Mouse (Mus musculus): Measurements from ENCODE around the gene Uggt1. TPM values are rescaled to one million over a fixed set of nuclear protein-coding genes. Genes with fewer than 3 reads are reported as not detected.
A peak's percentile ranks its signal among the peaks of the same experiment; 100 is the strongest.

Gene Uggt1
- polyA plus RNA-seq, 1 experiment from 2014 or later = 75.9 TPM

GRCm38 (mm10) chr1:36145050-36145449 is 99.5 kb downstream of the Uggt1 start:
- H3K27me3 ChIP-seq (ENCODE audit: control insufficient read depth, insufficient read depth, low read length) = no peaks in the 10 kb centered on the region
- ATAC-seq (ENCODE audit: insufficient number of reproducible peaks, low FRiP score, low TSS enrichment, low read depth) (no peak), DNase-seq (ENCODE audit: low spot score) (peak; percentile 57)
- H3K27ac ChIP-seq (replicated peaks; ENCODE audit: low read depth, low read length) = no peak overlapping the region
- 46% methylated on average over 1 of the region's 1 CpGs for WGBS
- H3K9ac ChIP-seq (ENCODE audit: low read length) = no peak overlapping the region
- H3K36me3 ChIP-seq (ENCODE audit: control insufficient read depth, insufficient read depth, low read length) = peaks cover 9% of the 10 kb centered on the region; the same call in 1 of the 2 replicates
- H3K9me3 ChIP-seq (ENCODE audit: control insufficient read depth, low read length) = no peaks in the 10 kb centered on the region
- no peak overlapping the region for H3K4me3 ChIP-seq (ENCODE audit: low read depth, low read length)
- no peak overlapping the region for H3K4me2 ChIP-seq (ENCODE audit: low read depth, severe bottlenecking)
- no peaks in the 10 kb centered on the region for H3K4me1 ChIP-seq (ENCODE audit: control insufficient read depth, insufficient read depth, low read length)

DNA sequence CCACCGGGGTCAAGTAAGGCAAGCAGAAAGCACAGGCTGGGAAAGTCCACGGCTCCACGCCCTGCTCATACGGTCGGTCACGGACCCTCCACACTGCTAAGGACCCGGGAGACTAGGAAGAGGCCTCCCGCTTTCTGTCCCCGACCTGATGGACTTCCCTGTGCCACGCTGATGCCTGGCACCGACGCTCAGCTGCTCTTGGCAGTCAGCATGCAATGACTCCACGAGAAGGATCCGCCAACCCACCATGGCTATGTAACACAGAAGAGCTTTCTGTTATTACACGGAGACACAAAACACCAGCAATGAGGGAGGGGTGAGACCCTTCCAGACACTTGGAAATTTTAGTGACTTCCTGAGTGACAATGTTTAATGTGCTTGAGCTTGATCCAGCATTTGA is 104.2 kb downstream of the Uggt1 start:
- H3K36me3 ChIP-seq (ENCODE audit: control insufficient read depth, insufficient read depth, low read length) = 0 out of 2 replicates have a peak, but pooled peaks cover 5% of the 10 kb centered on the region
- H3K4me1 ChIP-seq (ENCODE audit: control insufficient read depth, insufficient read depth, low read length) = no peaks in the 10 kb centered on the region
- no peaks in the 10 kb centered on the region for H3K9me3 ChIP-seq (ENCODE audit: control insufficient read depth, low read length)
- no peak overlapping the region for H3K4me2 ChIP-seq (ENCODE audit: low read depth, severe bottlenecking)
- 93% methylated on average over 15 of the region's 15 CpGs for WGBS
- H3K27ac ChIP-seq (replicated peaks; ENCODE audit: low read depth, low read length) = no peak overlapping the region
- no peaks in the 10 kb centered on the region for H3K27me3 ChIP-seq (ENCODE audit: control insufficient read depth, insufficient read depth, low read length)
- H3K9ac ChIP-seq (ENCODE audit: low read length) = no peak overlapping the region
- no peak overlapping the region for H3K4me3 ChIP-seq (ENCODE audit: low read depth, low read length)
- no peak for ATAC-seq (ENCODE audit: insufficient number of reproducible peaks, low FRiP score, low TSS enrichment, low read depth)
- no peak for DNase-seq (ENCODE audit: low spot score)

- no peaks in the 10 kb centered on the region for H3K9me3 ChIP-seq (ENCODE audit: control insufficient read depth, low read length)
- H3K4me3 ChIP-seq (ENCODE audit: low read depth, low read length) = no peak overlapping the region
- ATAC-seq (ENCODE audit: insufficient number of reproducible peaks, low FRiP score, low TSS enrichment, low read depth) (no peak), DNase-seq (ENCODE audit: low spot score) (peak; percentile 86)
- WGBS = 1% methylated on average over 3 of the region's 3 CpGs
- no peak overlapping the region for H3K4me2 ChIP-seq (ENCODE audit: low read depth, severe bottlenecking)
- no peak overlapping the region for H3K9ac ChIP-seq (ENCODE audit: low read length)
- no peaks in the 10 kb centered on the region for H3K4me1 ChIP-seq (ENCODE audit: control insufficient read depth, insufficient read depth, low read length)
- no peaks in the 10 kb centered on the region for H3K36me3 ChIP-seq (ENCODE audit: control insufficient read depth, insufficient read depth, low read length)
- no peaks in the 10 kb centered on the region for H3K27me3 ChIP-seq (ENCODE audit: control insufficient read depth, insufficient read depth, low read length)
- no peak overlapping the region for H3K27ac ChIP-seq (replicated peaks; ENCODE audit: low read depth, low read length)
Measured at GRCm38 (mm10) chr1:36134584-36134983, 109.9 kb downstream of the Uggt1 start.

DNA sequence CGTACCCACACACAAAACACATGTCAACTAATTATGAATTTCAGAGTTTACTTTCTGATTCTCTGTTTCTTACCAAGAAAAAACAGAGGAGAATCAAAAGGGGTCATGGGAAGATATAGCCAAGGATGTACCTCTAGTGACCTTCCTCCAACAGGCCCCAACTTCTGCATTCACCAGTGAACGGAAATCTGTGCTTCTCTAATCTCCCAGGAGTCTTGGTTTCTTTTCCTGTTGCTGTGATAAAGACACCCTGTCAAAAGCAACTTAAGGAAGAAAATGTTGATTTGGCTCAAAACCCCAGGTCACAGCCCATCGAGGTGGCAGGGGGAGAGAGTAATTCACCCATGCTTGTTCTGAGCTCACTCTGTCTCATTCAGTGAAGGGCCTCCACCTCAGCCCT is 110.9 kb downstream of the Uggt1 start:
- WGBS = 84% methylated on average over 3 of the region's 3 CpGs
- Histone ChIP-seq H3K36me3 (ENCODE audit: control insufficient read depth, insufficient read depth, low read length) (no peaks in the 10 kb centered on the region), H3K4me1 (ENCODE audit: control insufficient read depth, insufficient read depth, low read length) (no peaks in the 10 kb centered on the region; the same call in 1 of the 2 replicates), H3K4me2 (ENCODE audit: low read depth, severe bottlenecking) (no peak overlapping the region), H3K27me3 (ENCODE audit: control insufficient read depth, insufficient read depth, low read length) (no peaks in the 10 kb centered on the region), H3K9me3 (ENCODE audit: control insufficient read depth, low read length) (no peaks in the 10 kb centered on the region), H3K27ac (replicated peaks; ENCODE audit: low read depth, low read length) (no peak overlapping the region), H3K4me3 (ENCODE audit: low read depth, low read length) (no peak overlapping the region), H3K9ac (ENCODE audit: low read length) (no peak overlapping the region)
- DNase-seq (ENCODE audit: low spot score) (no peak), ATAC-seq (ENCODE audit: insufficient number of reproducible peaks, low FRiP score, low TSS enrichment, low read depth) (no peak)

GRCm38 (mm10) chr1:36133041-36133440 is 111.5 kb downstream of the Uggt1 start:
- H3K27ac ChIP-seq (replicated peaks; ENCODE audit: low read depth, low read length) = no peak overlapping the region
- H3K27me3 ChIP-seq (ENCODE audit: control insufficient read depth, insufficient read depth, low read length) = no peaks in the 10 kb centered on the region
- 81% methylated on average over 8 of the region's 8 CpGs for WGBS
- no peak overlapping the region for H3K9ac ChIP-seq (ENCODE audit: low read length)
- peaks cover 3% of the 10 kb centered on the region; the same call in 1 of the 2 replicates for H3K4me1 ChIP-seq (ENCODE audit: control insufficient read depth, insufficient read depth, low read length)
- H3K36me3 ChIP-seq (ENCODE audit: control insufficient read depth, insufficient read depth, low read length) = no peaks in the 10 kb centered on the region
- no peak for ATAC-seq (ENCODE audit: insufficient number of reproducible peaks, low FRiP score, low TSS enrichment, low read depth)
- H3K9me3 ChIP-seq (ENCODE audit: control insufficient read depth, low read length) = no peaks in the 10 kb centered on the region
- H3K4me2 ChIP-seq (ENCODE audit: low read depth, severe bottlenecking) = no peak overlapping the region
- no peak overlapping the region for H3K4me3 ChIP-seq (ENCODE audit: low read depth, low read length)
- DNase-seq (ENCODE audit: low spot score) = no peak

- peaks cover 3% of the 10 kb centered on the region; the same call in 1 of the 2 replicates for H3K4me1 ChIP-seq (ENCODE audit: control insufficient read depth, insufficient read depth, low read length)
- DNase-seq (ENCODE audit: low spot score) (no peak), ATAC-seq (ENCODE audit: insufficient number of reproducible peaks, low FRiP score, low TSS enrichment, low read depth) (no peak)
- H3K27me3 ChIP-seq (ENCODE audit: control insufficient read depth, insufficient read depth, low read length) = no peaks in the 10 kb centered on the region
- H3K9ac ChIP-seq (ENCODE audit: low read length) = no peak overlapping the region
- no peak overlapping the region for H3K4me2 ChIP-seq (ENCODE audit: low read depth, severe bottlenecking)
- no peak overlapping the region for H3K27ac ChIP-seq (replicated peaks; ENCODE audit: low read depth, low read length)
- H3K36me3 ChIP-seq (ENCODE audit: control insufficient read depth, insufficient read depth, low read length) = no peaks in the 10 kb centered on the region
- no peak overlapping the region for H3K4me3 ChIP-seq (ENCODE audit: low read depth, low read length)
- 67% methylated on average over 4 of the region's 4 CpGs for WGBS
- no peaks in the 10 kb centered on the region for H3K9me3 ChIP-seq (ENCODE audit: control insufficient read depth, low read length)
Measured at GRCm38 (mm10) chr1:36132211-36132610, 112.3 kb downstream of the Uggt1 start.

GRCm38 (mm10) chr1:36131766-36132165 is 112.8 kb downstream of the Uggt1 start:
- Histone ChIP-seq H3K9me3 (ENCODE audit: control insufficient read depth, low read length) (no peaks in the 10 kb centered on the region), H3K4me2 (ENCODE audit: low read depth, severe bottlenecking) (no peak overlapping the region), H3K4me3 (ENCODE audit: low read depth, low read length) (no peak overlapping the region), H3K27ac (replicated peaks; ENCODE audit: low read depth, low read length) (no peak overlapping the region), H3K36me3 (ENCODE audit: control insufficient read depth, insufficient read depth, low read length) (no peaks in the 10 kb centered on the region), H3K9ac (ENCODE audit: low read length) (no peak overlapping the region), H3K27me3 (ENCODE audit: control insufficient read depth, insufficient read depth, low read length) (no peaks in the 10 kb centered on the region), H3K4me1 (ENCODE audit: control insufficient read depth, insufficient read depth, low read length) (peaks cover 3% of the 10 kb centered on the region; the same call in 1 of the 2 replicates)
- 75% methylated on average over 8 of the region's 8 CpGs for WGBS
- DNase-seq (ENCODE audit: low spot score) (no peak), ATAC-seq (ENCODE audit: insufficient number of reproducible peaks, low FRiP score, low TSS enrichment, low read depth) (no peak)

DNA sequence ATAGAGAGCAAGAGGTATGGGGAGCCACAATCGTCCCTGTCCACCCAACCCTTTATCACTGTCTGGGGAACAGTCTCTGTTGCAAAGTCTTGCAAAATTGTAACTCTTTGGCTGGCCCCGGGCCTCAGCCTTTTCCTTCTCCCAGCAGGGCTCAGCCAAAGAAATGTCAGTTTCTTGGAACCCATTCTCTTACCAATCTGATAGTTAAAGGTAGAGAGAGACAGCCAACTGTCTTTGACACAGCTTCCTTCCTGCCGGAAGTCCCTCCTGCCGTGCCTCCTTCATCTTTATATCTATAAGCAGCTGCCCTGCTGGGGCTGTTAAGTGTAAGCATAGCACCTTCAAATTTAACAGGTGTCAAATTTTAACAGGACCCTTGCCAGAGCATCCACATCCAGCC is 113.4 kb downstream of the Uggt1 start:
- no peak overlapping the region for H3K4me2 ChIP-seq (ENCODE audit: low read depth, severe bottlenecking)
- ATAC-seq (ENCODE audit: insufficient number of reproducible peaks, low FRiP score, low TSS enrichment, low read depth) (no peak), DNase-seq (ENCODE audit: low spot score) (no peak)
- H3K36me3 ChIP-seq (ENCODE audit: control insufficient read depth, insufficient read depth, low read length) = no peaks in the 10 kb centered on the region
- H3K9ac ChIP-seq (ENCODE audit: low read length) = no peak overlapping the region
- no peak overlapping the region for H3K4me3 ChIP-seq (ENCODE audit: low read depth, low read length)
- WGBS = 64% methylated on average over 4 of the region's 4 CpGs
- H3K9me3 ChIP-seq (ENCODE audit: control insufficient read depth, low read length) = no peaks in the 10 kb centered on the region
- H3K4me1 ChIP-seq (ENCODE audit: control insufficient read depth, insufficient read depth, low read length) = peaks cover 3% of the 10 kb centered on the region; the same call in 1 of the 2 replicates
- H3K27ac ChIP-seq (replicated peaks; ENCODE audit: low read depth, low read length) = no peak overlapping the region
- no peaks in the 10 kb centered on the region for H3K27me3 ChIP-seq (ENCODE audit: control insufficient read depth, insufficient read depth, low read length)

Measured in limb, embryonic 11.5 days (tissue).